Mouse (Mus musculus) liver, postnatal 0 days (tissue): Measurements from ENCODE around the gene Cpb2.
A peak's percentile ranks its signal among the peaks of the same experiment; 100 is the strongest.

ENCODE experiments used
- CTCF ChIP-seq: sonication (generic); IDR thresholded peaks from 2 replicates; pipeline ENCODE4 v1.5.1; 2016; ENCODE audit warnings: antibody characterized with exemption, low read depth
- EP300 ChIP-seq: IDR thresholded peaks from 2 replicates; pipeline ENCODE4 v1.6.1; 2016; ENCODE audit warnings: antibody characterized with exemption, low read depth, mild to moderate bottlenecking

DNA sequence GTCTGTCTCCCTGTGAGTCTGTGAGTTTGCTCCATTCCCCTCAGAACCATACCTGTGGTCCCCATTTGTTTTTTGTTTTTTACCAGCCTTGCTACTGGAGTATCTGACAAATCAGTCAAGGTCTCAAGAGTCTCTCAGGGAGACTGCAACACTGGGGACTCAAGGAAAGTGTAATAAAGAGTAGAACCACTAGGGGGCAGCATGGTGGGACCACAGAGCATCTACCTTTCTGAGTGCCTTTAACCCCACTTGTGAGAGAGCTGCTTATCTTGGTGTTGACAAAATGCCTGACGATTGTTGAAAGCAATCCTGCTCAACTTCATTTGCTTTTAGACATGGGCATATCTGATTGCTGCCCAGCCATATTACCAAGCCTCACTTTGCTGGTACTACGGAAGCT lies 12.3 kb upstream of the Cpb2 start:
- peak; percentile 84 for TF ChIP-seq CTCF
- TF ChIP-seq EP300 = no peak
